Mouse (Mus musculus): ENCODE data around the gene Them7. TPM values are rescaled to one million over a fixed set of nuclear protein-coding genes. Genes with fewer than 3 reads are reported as not detected.

Them7 gene
- total and polyA plus RNA-seq, 3 experiments, result not detected

- Histone ChIP-seq H3K9ac (ENCODE audit: control insufficient read depth, low read depth, low read length, poor library complexity, severe bottlenecking) (no peak overlapping the region), H3K27me3 (ENCODE audit: control insufficient read depth in 1 of 2, insufficient read depth in 2 of 2, low read length in 2 of 2) (peaks cover 0 to 2% of the 10 kb centered on the region in 2 experiments; a peak in 1 of 4 replicates), H3K36me3 (ENCODE audit: control insufficient read depth in 1 of 2, insufficient read depth in 2 of 2, low read length in 2 of 2) (peaks cover 0 to 2% of the 10 kb centered on the region in 2 experiments; a peak in 1 of 4 replicates), H3K79me2 (ENCODE audit: control insufficient read depth, insufficient read depth, low read length, poor library complexity) (no peaks in the 10 kb centered on the region), H3K9me3 (replicated peaks; ENCODE audit: insufficient read depth, low read length) (no peaks in the 10 kb centered on the region), H3K4me1 (ENCODE audit: control insufficient read depth in 1 of 2, insufficient read depth in 2 of 2, low read length in 2 of 2) (no peaks in the 10 kb centered on the region), H3K27ac (ENCODE audit: control insufficient read depth, low read depth, low read length) (no peak overlapping the region), H3K4me3 (ENCODE audit: control insufficient read depth in 1 of 2, insufficient read depth in 1 of 2, low read depth in 2 of 2, low read length in 2 of 2) (no peak overlapping the region)
- no peak for DNase-seq (ENCODE audit: low read depth, low spot score)
- TF ChIP-seq SIN3A (IDR thresholded peaks at IDR 0.05; ENCODE audit: low read length) (no peak), E2F4 (IDR thresholded peaks at IDR 0.05; ENCODE audit: borderline replicate concordance, low read depth, low read length) (no peak), KAT2A (conservative IDR thresholded peaks at IDR 0.05; ENCODE audit: low read depth, low read length) (no peak), TBP (IDR thresholded peaks at IDR 0.05; ENCODE audit: low read depth, low read length) (no peak), EP300 (IDR thresholded peaks at IDR 0.05; ENCODE audit: low read depth in 1 of 2, low read length in 2 of 2) (no peak), POLR2A (IDR thresholded peaks at IDR 0.05; ENCODE audit: control insufficient read depth in 1 of 2, insufficient read depth in 1 of 2, low read depth in 1 of 2, low read length in 2 of 2, poor library complexity in 1 of 2) (no peak), POLR2AphosphoS5 (IDR thresholded peaks at IDR 0.05; ENCODE audit: borderline replicate concordance, low read depth, low read length) (no peak), MAFK (IDR thresholded peaks at IDR 0.05; ENCODE audit: borderline replicate concordance, low read depth, low read length) (no peak), POLR2AphosphoS2 (IDR thresholded peaks at IDR 0.05; ENCODE audit: low read length) (no peak), MAZ (IDR thresholded peaks at IDR 0.05; ENCODE audit: low read depth, low read length) (no peak), HCFC1 (IDR thresholded peaks at IDR 0.05; ENCODE audit: low read depth, low read length) (no peak), UBTF (IDR thresholded peaks at IDR 0.05; ENCODE audit: borderline replicate concordance, insufficient read depth, low read depth, low read length) (no peak), CTCF (IDR thresholded peaks at IDR 0.05 in 2 of 3, conservative IDR thresholded peaks at IDR 0.05 in 1 of 3; ENCODE audit: control insufficient read depth in 1 of 3, insufficient read depth in 1 of 3, low read depth in 2 of 3, low read length in 3 of 3, poor library complexity in 1 of 3, severe bottlenecking in 1 of 3) (no peak; a peak in 1 of 6 replicates)
These were observed 38.2 kb upstream of the Them7 start for GRCm38 (mm10) chr2:105185768-105186529.

DNA sequence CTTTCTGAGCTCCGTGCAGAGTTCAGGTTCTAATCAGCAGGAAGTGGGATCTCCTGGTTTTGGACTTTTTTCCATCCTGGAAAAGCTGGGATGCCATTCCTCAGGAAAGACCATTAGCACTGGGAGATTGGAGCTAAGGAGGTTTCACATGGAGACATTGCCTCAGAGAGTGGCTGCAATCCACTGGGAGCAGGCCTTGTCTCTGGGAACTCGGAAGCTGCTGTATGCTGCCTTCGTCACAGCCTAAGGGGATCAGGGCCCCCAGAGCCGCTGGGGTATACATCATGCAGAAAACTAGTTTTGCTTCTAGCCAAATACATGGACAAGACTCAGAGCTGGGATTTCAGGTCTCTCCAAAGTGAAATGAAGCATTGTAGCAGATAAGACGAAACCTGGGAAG is 37.5 kb upstream of the Them7 start:
- no peak for DNase-seq (ENCODE audit: low read depth, low spot score)
- TF ChIP-seq RCOR1 (IDR thresholded peaks at IDR 0.05; ENCODE audit: low read depth, low read length) (no peak), POLR2AphosphoS5 (IDR thresholded peaks at IDR 0.05; ENCODE audit: borderline replicate concordance, low read depth, low read length) (no peak), SMC3 (IDR thresholded peaks at IDR 0.05; ENCODE audit: low read depth, low read length) (no peak), E2F4 (IDR thresholded peaks at IDR 0.05; ENCODE audit: borderline replicate concordance, low read depth, low read length) (no peak), SIN3A (IDR thresholded peaks at IDR 0.05; ENCODE audit: low read length) (no peak), RAD21 (IDR thresholded peaks at IDR 0.05; ENCODE audit: low read depth, low read length) (no peak), NELFE (IDR thresholded peaks at IDR 0.05; ENCODE audit: low read depth, low read length) (no peak), GATA1 (IDR thresholded peaks at IDR 0.05; ENCODE audit: low read depth, low read length) (no peak)
- Histone ChIP-seq H3K4me1 (ENCODE audit: control insufficient read depth in 1 of 2, insufficient read depth in 2 of 2, low read length in 2 of 2) (no peaks in the 10 kb centered on the region), H3K27ac (ENCODE audit: control insufficient read depth, low read depth, low read length) (no peak overlapping the region), H3K79me2 (ENCODE audit: control insufficient read depth, insufficient read depth, low read length, poor library complexity) (no peaks in the 10 kb centered on the region), H3K9ac (ENCODE audit: control insufficient read depth, low read depth, low read length, poor library complexity, severe bottlenecking) (no peak overlapping the region), H3K9me3 (replicated peaks; ENCODE audit: insufficient read depth, low read length) (no peaks in the 10 kb centered on the region), H3K4me3 (ENCODE audit: control insufficient read depth in 1 of 2, insufficient read depth in 1 of 2, low read depth in 2 of 2, low read length in 2 of 2) (no peak overlapping the region), H3K36me3 (ENCODE audit: control insufficient read depth in 1 of 2, insufficient read depth in 2 of 2, low read length in 2 of 2) (peaks cover 0 to 2% of the 10 kb centered on the region in 2 experiments; a peak in 1 of 4 replicates), H3K27me3 (ENCODE audit: control insufficient read depth in 1 of 2, insufficient read depth in 2 of 2, low read length in 2 of 2) (peaks cover 0 to 2% of the 10 kb centered on the region in 2 experiments; a peak in 1 of 4 replicates)
